Mouse (Mus musculus) neutrophil, adult 5-6 weeks (primary cell): Measurements from ENCODE around the gene Cnot3. TPM values are rescaled to one million over a fixed set of nuclear protein-coding genes. Genes with fewer than 3 reads are reported as not detected.

ENCODE experiments used
- total RNA-seq: library from RNA; stranded (forward); fragments of 200-1000 nt; gene quantifications from 2 replicates; pipeline ENCODE4 v1.2.3, GENCODE M21; 2017

The Cnot3 gene
- total RNA-seq, 1 experiment from 2014 or later: 55.9 TPM

Other genes with a start within 250 kb of the Cnot3 start
- gene Cacng6, start 221.1 kb upstream of the Cnot3 start, total RNA-seq: not detected in 2 replicates
- gene Tarm1, start 142.6 kb upstream of the Cnot3 start, total RNA-seq: 50.3 and 60.8 TPM in 2 replicates
- gene Oscar, start 29.1 kb upstream of the Cnot3 start, total RNA-seq: not detected in 2 replicates
- 171 TPM in 2 replicates for gene Ndufa3, start 27.9 kb upstream of the Cnot3 start, total RNA-seq
- gene Tfpt, start 15.3 kb upstream of the Cnot3 start, total RNA-seq: 28.5 and 53.9 TPM in 2 replicates
- gene Prpf31, start 15.3 kb upstream of the Cnot3 start, total RNA-seq: 34.4 and 49.0 TPM in 2 replicates
- 11.9 and 12.8 TPM in 2 replicates for gene Leng1, start 20.6 kb downstream of the Cnot3 start, total RNA-seq
- 51.9 and 60.2 TPM in 2 replicates for gene Tmc4, start 32.3 kb downstream of the Cnot3 start, total RNA-seq
- 26.4 and 26.5 TPM in 2 replicates for gene Tsen34, start 47.6 kb downstream of the Cnot3 start, total RNA-seq
- 87.5 and 100 TPM in 2 replicates for gene Mboat7, start 48.3 kb downstream of the Cnot3 start, total RNA-seq
- 1,508 and 1,604 TPM in 2 replicates for gene Rps9, start 58.7 kb downstream of the Cnot3 start, total RNA-seq
- gene Pirb, start 75.1 kb downstream of the Cnot3 start, total RNA-seq: 406 and 418 TPM in 2 replicates
- 36.3 and 41.7 TPM in 2 replicates for gene Gm15448, start 180.4 kb downstream of the Cnot3 start, total RNA-seq
- gene Pira2, start 199.8 kb downstream of the Cnot3 start, total RNA-seq: 85.7 and 94.4 TPM in 2 replicates